Mouse (Mus musculus) T-helper 2 cell (primary cell): ENCODE results near the gene Elovl1.

Experiments used
- in situ Hi-C: fragments of 300-600 bp; cut with MboI, MseI; formaldehyde crosslinking; loops from one replicate; pipeline ENCODE4 v1.15.1; 2025; ENCODE audit warnings: high pct_unique_total_duplicates

The Elovl1 gene

GRCm38 (mm10) chr4:118428531-118429214 lies 780 bp downstream of the Elovl1 start:
- in situ Hi-C loops: no loop called here

GRCm38 (mm10) chr4:118429215-118429895 lies 1.5 kb downstream of the Elovl1 start:
- in situ Hi-C loops: no loop called here

- in situ Hi-C loops: loop anchor here (10.0 kb wide), 2 partner anchors 192 to 892 kb away; partner anchors contain the start of genes Cfap57, Ebna1bp2 and Ppih
These were observed 4.4 kb downstream of the Elovl1 start for GRCm38 (mm10) chr4:118432332-118432731.

- in situ Hi-C loops: loop anchor here (5.0 to 10.0 kb wide), 3 partner anchors 188 to 888 kb away; partner anchors contain the start of genes Cfap57, Ebna1bp2 and Ppih
These were observed 9.1 kb downstream of the Elovl1 start, which contains the start of gene Cdc20 for GRCm38 (mm10) chr4:118436820-118437603. TSS of gene Cdc20 (minus strand) at chr4:118437352.

- in situ Hi-C loops: loop anchor here (5.0 to 10.0 kb wide), 3 partner anchors 187 to 887 kb away; partner anchors contain the start of genes Cfap57, Ebna1bp2 and Ppih
These were observed 9.9 kb downstream of the Elovl1 start for GRCm38 (mm10) chr4:118437829-118438253.

GRCm38 (mm10) chr4:118445088-118445487 lies 17.2 kb downstream of the Elovl1 start:
- in situ Hi-C loops: no loop called here

- in situ Hi-C loops: no loop called here
These were observed 18.0 kb downstream of the Elovl1 start for GRCm38 (mm10) chr4:118445781-118446414.

GRCm38 (mm10) chr4:118446415-118447153 lies 18.7 kb downstream of the Elovl1 start:
- in situ Hi-C loops: no loop called here

GRCm38 (mm10) chr4:118457345-118457975 lies 29.6 kb downstream of the Elovl1 start, which contains the start of gene Mpl:
TSS of gene Mpl (minus strand) at chr4:118457513.
- in situ Hi-C loops: no loop called here

- in situ Hi-C loops: no loop called here
These were observed 37.1 kb downstream of the Elovl1 start for GRCm38 (mm10) chr4:118464956-118465355.

GRCm38 (mm10) chr4:118465697-118466163 lies 37.8 kb downstream of the Elovl1 start:
- in situ Hi-C loops: no loop called here

GRCm38 (mm10) chr4:118471281-118471680 lies 43.4 kb downstream of the Elovl1 start:
- in situ Hi-C loops: no loop called here

- in situ Hi-C loops: no loop called here
These were observed 44.8 kb downstream of the Elovl1 start for GRCm38 (mm10) chr4:118472687-118473086.

GRCm38 (mm10) chr4:118476773-118477530 lies 49.1 kb downstream of the Elovl1 start:
- in situ Hi-C loops: no loop called here
